Mouse (Mus musculus) bone marrow macrophage, adult 2 months (primary cell): ENCODE results near the gene Specc1l.
"Not testable (repeated sequence)": the region's sequence is repeated elsewhere in the genome, so short reads cannot be mapped to it uniquely, and the experiment has no call there.

ENCODE experiments used
- CTCF ChIP-seq: IDR thresholded peaks from 2 replicates; pipeline ENCODE4 v1.5.1; 2012; ENCODE audit warnings: low read depth, mild to moderate bottlenecking, low read length, moderate library complexity
- POLR2A ChIP-seq: IDR thresholded peaks from 2 replicates; pipeline ENCODE4 v1.6.1; 2012; ENCODE audit warnings: mild to moderate bottlenecking, low read depth, low read length, borderline replicate concordance

- TF ChIP-seq CTCF, POLR2A: not testable (repeated sequence)
Observed at GRCm38 (mm10) chr10:75353838-75354241, 142.0 kb downstream of the Specc1l start.
